Mouse (Mus musculus) kidney, adult 18-20 months (tissue): ENCODE data around the gene Gm5150.
"Not testable (repeated sequence)": the region's sequence is repeated elsewhere in the genome, so short reads cannot be mapped to it uniquely, and the experiment has no call there.

Source experiments
- DNase-seq: peaks from one replicate; pipeline ENCODE4 v3.0.0; 2021

Gm5150 gene

GRCm38 (mm10) chr3:16006215-16006614, at the start of gene Gm5150:
Gene Gm5150, minus strand, starts transcription at chr3:16006437.
- no peak for DNase-seq

GRCm38 (mm10) chr3:16051736-16052135, 45.5 kb upstream of the Gm5150 start:
- DNase-seq, result not testable (repeated sequence)

GRCm38 (mm10) chr3:16047288-16047687, 41.1 kb upstream of the Gm5150 start:
- DNase-seq, result no peak

- peak; percentile 57 for DNase-seq
Measured at GRCm38 (mm10) chr3:16043315-16043714, 37.1 kb upstream of the Gm5150 start.

- peak; percentile 65 for DNase-seq
Measured at GRCm38 (mm10) chr3:16024988-16025387, 18.8 kb upstream of the Gm5150 start.

- no peak for DNase-seq
Measured at GRCm38 (mm10) chr3:16022214-16022613, 16.0 kb upstream of the Gm5150 start.

- peak; percentile 57 for DNase-seq
Measured at GRCm38 (mm10) chr3:16014456-16014855, 8.2 kb upstream of the Gm5150 start.

GRCm38 (mm10) chr3:16007827-16008226, 1.6 kb upstream of the Gm5150 start:
- no peak for DNase-seq

- DNase-seq, result no peak
Measured at GRCm38 (mm10) chr3:16003890-16004633, 2.2 kb downstream of the Gm5150 start.

GRCm38 (mm10) chr3:15999479-15999878, 6.8 kb downstream of the Gm5150 start:
- not testable (repeated sequence) for DNase-seq

GRCm38 (mm10) chr3:15982216-15982615, 24.0 kb downstream of the Gm5150 start:
- DNase-seq, result no peak

- no peak for DNase-seq
Measured at GRCm38 (mm10) chr3:15956921-15957320, 49.3 kb downstream of the Gm5150 start.
